Mouse (Mus musculus) G1E (cell line): ENCODE data around the gene Stap2.

Experiments used
- CTCF ChIP-seq: IDR thresholded peaks from 2 replicates; pipeline ENCODE4 v1.5.1; 2012; ENCODE audit warnings: low read depth, low read length, inconsistent platforms, mixed read lengths
- GATA1 ChIP-seq: IDR thresholded peaks from 2 replicates; pipeline ENCODE4 v1.6.1; 2012; ENCODE audit warnings: borderline replicate concordance, low read length, inconsistent platforms, mixed read lengths
- POLR2AphosphoS5 ChIP-seq: IDR thresholded peaks from 2 replicates; pipeline ENCODE4 v1.6.1; 2012; ENCODE audit warnings: low read depth, low read length, inconsistent platforms; ENCODE audit not compliant: insufficient replicate concordance
- TAL1 ChIP-seq: conservative IDR thresholded peaks from 2 replicates; pipeline ENCODE4 v1.6.1; 2012; ENCODE audit warnings: low read depth, low read length, inconsistent platforms, mixed read lengths

DNA sequence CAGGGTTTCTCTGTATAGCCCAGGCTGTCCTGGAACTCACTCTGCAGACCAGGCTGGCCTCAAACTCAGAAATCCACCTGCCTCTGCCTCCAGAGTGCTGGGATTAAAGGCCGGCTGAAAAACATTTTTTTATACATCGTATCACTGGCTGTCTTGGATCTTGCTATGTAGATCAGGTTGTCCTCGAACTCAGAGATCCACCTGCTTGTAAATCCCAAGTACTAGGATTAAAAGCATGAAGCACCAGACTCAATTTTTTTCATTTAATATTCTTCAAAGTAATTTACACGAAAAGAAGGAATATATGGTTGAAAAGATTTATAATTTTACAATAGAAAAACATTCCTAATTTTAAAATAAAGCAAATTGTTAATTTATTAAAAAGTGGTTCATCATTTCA, 34.0 kb upstream of the Stap2 start:
- TF ChIP-seq CTCF (no peak), GATA1 (no peak), POLR2AphosphoS5 (no peak), TAL1 (no peak)
